Mouse (Mus musculus) adrenal gland, postnatal 36 days (tissue): Measurements from ENCODE around the gene Lhfpl5. TPM values are rescaled to one million over a fixed set of nuclear protein-coding genes. Genes with fewer than 3 reads are reported as not detected.

Experiments
- DNase-seq, 2 experiments: peaks; one replicate each; pipeline ENCODE4 v3.0.0; 2021; ENCODE audit warnings: mixed read lengths in 1 of 2
- total RNA-seq, 2 experiments: library from RNA; stranded (reverse); gene quantifications; 2 replicates each; pipeline ENCODE4 v1.2.3; 2021

Lhfpl5 gene
- total RNA-seq, 2 experiments from 2014 or later = 1.3 to 1.8 TPM

DNA sequence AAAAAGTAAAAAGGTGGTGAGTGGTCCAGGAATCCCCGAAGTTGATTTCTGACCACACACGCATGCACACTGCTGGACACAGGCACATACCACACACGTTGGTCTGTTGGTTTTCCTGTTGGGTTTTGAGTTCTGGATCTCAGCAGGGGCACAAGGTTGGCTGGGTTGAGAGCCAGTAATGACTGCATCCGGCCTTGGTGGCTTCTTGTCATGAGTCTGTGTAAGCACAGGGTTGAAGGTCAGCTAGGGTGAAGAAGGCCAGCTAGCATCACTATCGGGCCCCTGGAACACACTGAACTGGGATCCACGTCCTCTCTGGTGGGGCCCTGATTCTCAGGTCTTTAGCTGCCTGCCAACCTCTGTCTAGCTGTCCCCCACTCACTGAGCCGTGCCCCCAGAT lies 2.9 kb upstream of the Lhfpl5 start:
- DNase-seq = peak; percentile 23 to 53

DNA sequence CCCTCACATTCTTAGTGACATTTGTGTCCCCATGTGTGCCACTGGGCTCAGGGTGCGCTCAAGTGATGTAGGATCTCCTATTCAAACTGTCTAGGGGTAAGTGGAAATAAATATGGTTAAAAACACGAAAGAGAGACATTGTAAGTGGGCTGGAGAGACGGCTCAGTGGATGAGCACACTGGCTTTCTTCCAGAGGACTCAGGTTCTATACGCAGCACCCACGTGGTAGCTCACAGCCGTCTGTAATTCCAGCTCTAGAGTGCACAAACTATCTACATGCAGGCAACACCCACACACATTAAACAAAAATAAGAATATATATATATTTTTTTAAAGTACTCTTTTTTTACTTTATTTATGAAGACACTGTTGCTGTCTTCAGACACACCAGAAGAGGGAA lies 2.5 kb upstream of the Lhfpl5 start:
- no peak for DNase-seq

DNA sequence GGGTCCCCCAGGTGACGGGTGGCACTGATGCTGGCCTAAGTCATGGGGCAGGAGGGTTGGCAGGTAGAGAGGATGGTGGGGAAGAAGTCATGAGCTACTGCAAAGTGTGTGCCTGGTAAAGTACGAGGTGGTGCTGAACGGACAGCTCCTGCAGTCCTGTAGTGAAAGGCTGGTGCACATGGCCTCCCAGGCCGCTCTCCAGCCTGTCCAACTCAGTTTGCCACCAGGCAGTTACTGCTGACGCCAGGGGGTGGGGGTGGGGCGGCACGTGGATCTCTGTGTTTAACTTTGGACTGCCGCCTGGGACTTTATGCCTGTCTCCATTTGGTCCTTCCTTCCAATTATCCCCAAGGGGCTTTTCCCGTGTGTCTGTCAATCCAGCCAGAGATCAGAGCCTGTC lies 5.0 kb downstream of the Lhfpl5 start:
- peak; percentile 74 to 83 for DNase-seq

DNA sequence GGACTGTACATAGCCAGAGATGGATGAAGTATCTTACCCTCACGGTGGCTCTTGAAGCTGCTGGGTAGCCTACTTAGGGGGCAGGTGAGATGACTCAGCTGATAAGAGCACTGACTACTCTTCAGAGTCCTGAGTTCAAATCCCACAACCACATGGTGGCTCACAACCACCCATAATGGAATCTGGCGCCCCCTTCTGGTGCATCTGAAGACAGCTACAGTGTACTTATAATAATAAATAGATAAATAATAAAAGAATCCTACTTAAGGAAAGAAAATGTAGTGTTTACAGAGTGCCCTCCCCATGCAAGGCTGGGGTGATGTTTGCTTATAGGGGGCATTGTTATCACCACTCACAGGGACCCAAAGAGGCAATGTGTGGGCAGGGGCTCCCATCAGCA lies 5.6 kb downstream of the Lhfpl5 start:
- no peak for DNase-seq

DNA sequence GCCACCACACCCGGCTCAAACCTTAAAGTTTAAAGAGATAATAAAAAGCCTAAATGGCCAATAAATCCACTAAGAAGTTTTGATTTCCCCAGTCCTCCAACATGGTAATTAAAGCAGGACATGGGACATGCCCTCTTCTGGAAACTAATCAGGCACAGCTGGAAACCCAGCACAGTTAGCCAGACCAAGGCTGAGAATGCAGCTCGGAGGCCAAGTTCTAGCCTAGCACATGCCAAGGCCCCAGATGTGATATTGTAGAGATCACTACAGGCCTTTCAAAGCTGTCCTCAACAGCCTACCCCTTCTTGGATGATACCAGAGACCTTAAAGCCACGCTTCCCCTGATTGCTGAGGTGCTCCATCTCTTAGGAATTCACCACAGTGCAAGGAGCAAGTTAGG lies 11.1 kb downstream of the Lhfpl5 start:
- no peak for DNase-seq

DNA sequence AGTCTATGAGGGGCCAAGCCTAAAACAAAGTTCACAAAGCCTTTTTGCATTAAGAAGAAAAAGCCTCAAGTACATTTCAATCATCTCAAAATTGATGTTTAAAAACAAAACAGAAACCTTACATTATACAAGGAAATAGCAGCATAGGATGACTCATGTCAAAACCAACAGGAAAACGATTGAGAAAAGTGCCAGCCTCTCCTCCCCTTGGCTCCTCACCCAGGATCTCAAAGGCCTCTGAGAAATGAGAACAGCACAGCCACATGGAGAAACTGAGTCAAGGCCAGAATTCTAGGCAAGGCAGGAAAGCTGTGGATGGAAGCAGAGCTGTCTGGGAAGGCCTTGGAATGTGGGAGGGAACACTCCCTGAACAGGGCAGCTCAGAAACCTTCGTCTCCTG lies 13.2 kb downstream of the Lhfpl5 start:
- DNase-seq = no peak

DNA sequence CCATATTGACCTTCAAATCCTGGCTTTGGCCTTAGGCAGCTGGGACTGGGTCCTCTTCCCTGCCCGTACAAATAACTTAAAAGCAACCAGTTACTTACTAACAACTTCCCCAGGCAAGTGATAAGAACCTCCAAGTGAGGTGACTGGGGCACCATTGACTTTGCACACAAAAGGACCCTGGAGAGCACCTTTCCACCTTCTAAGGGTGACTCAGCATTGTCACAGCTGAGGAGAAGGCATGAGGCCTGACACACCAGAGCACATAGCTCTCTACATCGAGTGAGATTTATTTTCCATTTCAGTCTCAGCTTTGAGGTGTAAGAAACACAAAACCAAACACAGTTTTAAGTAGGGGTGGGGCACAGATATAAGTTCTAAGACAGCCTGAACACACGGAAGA lies 15.2 kb downstream of the Lhfpl5 start:
- DNase-seq = no peak

DNA sequence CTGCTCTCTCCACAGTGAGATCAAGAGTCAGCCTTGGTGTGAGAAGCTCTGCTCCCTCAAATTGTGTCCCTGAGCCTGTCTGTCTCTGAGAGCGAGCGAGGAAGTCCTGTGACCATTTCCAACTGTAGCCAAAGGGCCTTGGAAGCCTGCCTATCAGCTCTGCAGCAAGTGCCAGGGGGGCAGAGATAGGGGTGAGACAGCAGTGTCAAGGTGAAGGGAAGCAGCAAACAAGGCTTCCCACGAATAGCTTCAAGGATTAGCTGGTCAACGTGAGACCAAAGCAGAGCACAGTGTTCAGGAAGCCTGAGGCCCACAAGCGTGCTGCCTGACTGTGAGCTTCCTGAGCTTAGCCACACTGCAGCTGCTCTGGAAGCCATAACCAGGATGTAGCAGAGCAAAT lies 16.0 kb downstream of the Lhfpl5 start:
- DNase-seq = peak; percentile 47 to 61

DNA sequence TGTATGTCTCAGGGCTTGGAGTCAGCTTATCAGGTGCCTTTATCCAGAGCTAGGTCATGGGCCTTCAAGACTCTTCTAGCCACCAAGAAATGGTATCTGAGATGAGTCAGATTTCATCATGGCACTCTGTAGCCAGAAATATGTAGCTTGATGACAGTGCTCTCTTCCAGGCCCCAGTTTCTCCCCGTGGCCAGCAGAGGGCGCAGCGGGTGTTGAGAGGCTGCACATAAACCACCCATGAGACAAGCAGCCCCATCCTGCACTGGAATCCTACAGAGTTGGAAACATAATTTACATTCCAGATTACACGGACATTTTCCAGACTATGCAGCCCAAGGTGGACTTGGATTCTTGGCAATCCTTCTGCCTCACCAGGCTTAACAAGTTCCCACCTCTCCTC lies 17.6 kb downstream of the Lhfpl5 start:
- DNase-seq = peak; percentile 83 to 89

DNA sequence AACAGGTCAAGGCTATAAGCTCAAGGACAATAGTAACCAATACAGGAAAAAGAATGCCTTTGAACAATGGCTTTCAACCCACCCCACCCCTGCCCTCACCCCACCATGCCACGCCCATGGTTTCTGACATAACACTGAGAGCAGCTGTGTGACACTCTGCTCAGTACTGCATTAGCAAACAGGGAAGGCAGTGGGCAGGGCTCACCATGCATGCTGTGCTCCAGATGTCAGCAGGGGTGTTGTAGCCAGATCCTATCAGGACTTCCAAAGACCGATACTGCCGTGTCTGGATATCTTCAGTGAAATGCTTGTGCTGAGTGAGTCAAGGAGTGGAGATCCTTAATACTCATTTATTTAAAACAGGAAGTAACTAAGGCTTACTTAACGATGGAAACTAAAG lies 18.5 kb downstream of the Lhfpl5 start:
- no peak for DNase-seq

DNA sequence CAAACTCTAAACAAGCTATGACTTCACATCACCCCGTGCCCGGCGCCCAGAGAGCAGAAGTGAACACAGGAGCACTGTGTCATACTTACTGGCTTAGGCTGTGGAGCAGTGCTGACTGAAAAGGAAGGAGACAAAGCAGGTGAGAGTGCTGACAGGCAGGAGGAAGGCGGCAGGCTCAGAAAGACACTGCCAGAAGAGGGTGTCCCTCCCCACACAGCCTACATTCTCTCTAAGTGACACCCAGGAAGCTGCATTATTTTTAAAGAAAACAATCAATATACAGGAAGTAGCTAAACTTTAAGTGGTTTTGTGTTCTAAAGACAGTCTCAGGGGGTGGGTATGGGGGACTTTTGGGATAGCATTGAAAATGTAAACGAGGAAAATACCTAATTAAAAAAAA lies 25.3 kb downstream of the Lhfpl5 start:
- no peak for DNase-seq

DNA sequence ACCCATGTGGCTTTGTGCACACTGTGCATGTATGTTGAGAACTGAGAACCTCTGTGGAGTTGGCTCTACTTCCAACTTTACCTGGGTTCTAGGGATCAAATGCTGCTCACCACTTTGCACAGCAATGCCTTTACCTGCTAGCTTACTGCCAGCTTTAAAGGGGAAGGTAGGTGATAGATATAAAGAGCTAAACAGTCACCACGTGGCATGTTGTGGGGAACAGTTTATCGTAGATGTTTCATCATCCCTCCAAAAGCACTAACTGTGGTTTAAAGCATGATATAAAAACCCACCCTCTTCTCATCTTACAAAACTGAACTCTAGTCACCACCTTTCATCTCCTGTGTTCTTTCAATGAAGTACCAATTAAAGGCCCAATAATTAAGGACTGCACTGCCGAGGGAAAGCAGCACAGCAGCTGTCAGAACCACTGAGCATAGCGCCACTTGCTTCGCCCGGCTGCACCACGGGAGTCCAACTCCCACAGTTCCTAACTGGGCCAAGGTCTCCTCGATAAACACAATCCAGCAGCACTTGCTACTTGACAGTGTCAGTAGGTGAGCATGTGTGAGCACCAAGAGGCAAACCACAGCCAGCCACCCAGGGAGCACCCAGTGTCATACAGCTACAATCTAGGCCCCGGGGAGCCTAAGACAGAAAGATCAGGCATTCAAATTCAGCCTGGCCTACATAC lies 26.3 kb downstream of the Lhfpl5 start:
- peak; percentile 53 to 62 for DNase-seq

DNA sequence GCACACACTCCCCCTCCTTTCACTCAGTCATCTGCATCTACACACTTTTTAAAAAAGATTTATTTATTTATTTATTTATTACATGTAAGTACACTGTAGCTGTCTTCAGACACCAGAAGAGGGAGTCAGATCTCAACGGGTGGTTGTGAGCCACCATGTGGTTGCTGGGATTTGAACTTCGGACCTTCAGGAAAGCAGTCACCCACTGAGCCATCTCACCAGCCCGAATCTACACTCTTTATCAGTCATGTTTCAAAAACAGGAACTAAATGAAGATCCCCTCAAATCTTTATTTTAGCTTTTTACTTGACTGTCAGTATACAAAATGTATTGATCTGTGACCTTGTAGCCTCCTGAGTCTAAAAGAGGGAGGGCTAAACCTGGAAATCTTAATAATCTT lies 34.1 kb downstream of the Lhfpl5 start:
- no peak for DNase-seq

DNA sequence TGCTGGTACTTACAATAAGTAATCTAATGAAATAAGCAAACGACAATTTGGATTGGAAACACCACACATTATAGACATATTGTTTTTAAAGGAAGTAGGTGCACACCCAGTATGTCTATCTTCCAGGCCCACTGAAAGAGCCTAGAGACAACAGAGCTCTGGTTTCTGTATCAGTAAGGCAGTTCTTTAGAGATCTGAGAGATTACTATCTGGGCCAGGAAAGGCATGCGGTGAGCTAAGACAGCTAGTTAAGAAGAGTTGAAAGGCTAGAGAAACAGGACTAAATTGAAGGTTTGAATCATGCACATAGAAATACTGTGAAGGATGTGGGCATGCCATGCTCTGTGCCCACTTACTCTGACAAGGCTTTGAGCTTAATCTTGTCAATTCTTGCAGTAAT lies 37.2 kb downstream of the Lhfpl5 start:
- DNase-seq = no peak

DNA sequence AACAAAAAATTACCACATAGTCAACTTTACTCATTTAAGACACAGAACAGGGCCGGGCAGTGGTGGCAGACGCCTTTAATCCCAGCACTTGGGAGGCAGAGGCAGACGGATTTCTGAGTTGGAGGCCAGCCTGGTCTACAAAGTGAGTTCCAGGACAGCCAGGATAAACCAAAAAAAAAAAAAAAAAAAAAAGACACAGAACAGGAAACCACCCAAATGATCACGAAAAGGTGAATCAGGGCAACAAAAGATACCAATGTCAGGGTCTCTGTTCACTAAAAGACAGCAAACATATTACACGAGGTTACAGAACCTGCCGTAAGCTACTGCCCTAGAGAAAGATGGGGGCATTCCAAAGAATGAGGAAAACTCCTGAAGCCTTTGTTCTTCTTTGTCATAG lies 37.7 kb downstream of the Lhfpl5 start:
- no peak for DNase-seq

DNA sequence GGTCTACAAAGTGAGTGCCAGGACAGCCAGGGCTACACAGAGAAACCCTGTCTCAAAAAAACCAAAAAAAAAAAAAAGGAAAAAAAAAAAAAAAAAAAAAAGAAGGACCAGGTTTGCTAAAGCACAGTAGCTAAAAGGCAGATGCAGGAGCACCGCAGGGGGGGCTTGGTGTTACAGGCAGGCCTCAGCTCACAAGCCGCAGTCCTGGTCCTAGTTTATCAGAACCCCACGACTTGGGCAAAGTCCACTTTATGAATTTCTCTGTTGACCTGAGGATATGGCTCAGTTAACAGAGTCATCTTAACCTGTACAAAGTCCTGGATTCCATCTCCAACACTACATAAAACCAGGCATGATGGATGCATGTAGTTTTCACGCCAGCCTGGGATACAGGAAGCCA lies 39.9 kb downstream of the Lhfpl5 start:
- no peak for DNase-seq

DNA sequence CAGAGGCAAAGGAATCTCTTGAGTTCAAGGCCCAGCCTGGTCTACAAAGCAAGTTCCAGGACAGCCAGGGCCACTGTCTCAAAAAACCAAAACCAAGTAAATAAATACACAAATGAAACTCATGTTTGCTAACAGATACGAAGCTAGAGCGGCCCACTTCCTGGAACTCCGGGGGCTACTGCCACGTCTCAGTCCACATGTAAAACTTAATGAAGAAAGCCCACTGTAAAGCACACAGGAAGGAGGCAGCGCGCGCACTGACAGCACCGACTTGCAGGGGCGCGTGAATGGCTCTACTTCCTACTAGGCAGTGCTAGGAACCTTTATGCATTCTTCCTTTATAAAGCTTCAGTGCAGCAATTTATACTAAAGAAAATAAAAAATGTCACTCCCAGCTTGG lies 42.2 kb downstream of the Lhfpl5 start:
- DNase-seq = no peak

DNA sequence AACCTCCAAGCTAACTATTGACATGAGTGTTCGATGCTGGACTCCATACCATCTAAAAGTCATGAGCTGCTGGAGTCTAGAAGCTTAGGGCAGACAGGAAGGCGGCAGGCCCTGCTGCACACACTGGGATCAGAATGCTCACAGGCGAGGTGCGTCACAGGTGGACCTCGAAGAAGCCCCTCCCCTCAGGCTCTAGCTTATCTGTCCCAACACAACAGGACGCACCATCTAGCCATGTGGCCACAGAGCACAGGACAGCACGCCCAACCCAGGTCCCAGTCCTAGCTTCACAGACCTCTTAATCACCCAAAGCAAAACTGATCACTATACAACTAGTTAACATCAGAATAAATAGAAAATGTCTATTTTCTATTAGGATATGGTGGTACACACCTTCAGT lies 42.7 kb downstream of the Lhfpl5 start:
- DNase-seq = no peak

DNA sequence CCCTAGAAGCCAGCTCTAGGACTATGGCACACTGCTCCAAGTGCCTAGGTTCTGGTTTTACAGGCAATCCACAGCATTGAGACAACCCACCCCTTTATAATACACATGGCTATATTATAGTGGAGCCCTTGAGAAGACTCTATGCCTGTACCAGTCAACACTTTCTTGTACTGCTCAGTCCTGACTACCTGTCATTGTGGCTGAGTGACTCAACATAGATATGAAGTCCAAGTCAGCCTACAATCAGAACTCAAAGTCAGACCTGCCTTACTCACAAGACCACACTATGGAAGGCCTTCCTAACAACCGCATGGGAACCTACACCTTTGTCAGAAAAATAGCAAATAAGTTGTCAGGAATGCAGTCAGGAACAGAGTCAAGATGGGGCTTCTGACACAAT lies 43.3 kb downstream of the Lhfpl5 start:
- no peak for DNase-seq

DNA sequence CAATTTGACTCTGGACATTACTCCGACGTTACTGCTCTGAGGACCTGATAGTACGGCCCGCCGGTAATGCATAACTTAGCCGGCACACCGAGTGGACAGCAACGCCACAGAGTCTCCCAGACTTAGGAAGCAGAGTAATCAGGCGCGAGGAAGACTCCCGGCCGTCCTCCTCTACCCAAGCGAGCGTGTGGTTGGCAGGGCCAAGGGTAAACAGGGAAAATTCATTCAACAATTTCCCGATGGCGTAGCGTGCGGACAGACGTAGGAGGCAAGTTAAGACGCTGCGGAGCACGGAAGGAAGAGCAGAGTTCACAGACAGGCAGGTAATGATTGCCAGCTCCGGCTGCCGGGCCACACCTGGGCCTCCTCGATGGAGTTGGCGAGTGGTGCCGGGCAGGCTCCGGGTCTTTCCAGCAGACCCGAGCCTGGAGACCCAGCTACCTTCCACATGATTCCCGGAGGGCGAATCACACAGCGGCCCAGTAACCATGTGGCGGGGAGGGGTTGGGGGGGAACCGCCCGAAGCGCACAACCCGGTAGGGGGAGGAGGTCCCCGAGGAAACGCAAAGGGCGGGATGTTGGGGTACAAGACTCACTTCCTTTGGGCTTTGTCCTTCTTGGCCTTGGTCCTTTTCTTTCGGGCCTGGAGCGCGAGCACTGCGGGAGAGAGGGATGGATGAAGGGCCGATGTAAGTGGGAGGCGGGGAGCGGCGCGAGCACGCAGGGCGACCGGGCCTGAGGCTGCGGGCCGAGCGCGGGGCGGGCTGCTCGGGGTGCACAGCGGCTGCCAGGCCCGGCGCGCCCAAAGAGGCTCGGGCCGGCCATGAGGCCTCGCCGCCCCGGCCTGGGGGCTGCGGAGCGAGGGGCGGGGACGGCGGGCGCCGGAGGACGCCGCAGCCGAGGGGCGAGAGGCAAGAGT lies 46.2 kb downstream of the Lhfpl5 start:
- DNase-seq = peak; percentile 69 to 76

DNA sequence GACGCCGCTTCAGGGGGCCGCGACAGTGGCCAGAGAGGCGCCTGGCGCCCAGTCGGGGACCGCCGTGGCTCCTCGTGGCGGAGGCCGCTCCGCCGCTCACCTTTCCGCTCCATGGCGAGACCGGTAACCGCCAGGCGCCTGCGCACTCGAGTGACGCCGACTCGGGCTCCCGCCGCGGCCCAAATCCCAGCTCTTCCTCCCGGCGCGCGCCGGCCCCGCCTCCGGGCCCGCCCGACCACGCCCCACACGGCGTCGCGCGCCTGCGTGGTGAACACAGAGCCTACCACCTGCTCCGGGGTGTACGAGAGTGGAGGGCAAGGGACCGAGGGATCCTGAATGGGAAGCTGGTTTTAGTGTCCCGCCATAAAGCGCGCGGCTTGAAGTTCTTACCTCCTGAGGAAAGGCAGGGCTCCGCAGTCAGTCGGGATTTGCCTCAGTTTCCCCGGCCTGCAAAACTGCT lies 46.9 kb downstream of the Lhfpl5 start, which contains the start of gene Srpk1:
Gene Srpk1 (minus strand): TSS at position 410 of the 460 bp plus-strand sequence.
- peak; percentile 95 to 96 for DNase-seq

DNA sequence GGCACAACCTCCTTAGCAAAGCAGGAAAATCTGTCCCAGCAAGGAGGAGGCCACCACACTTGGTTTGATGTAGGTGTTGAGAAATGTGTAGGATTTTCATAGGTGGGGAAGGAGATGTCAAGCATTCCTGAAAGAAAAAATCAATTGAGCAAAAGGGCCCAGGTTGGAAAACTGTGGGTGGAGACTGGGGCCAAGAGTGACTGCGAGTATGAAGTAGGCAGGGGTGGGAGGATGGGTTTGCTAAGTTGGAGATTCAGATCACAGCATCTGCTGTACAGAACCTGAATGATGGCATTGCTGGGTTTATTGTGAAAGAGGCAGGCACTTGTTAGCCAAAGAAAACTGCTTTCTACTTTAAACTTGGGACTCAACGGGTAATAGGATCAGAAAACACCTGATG lies 49.4 kb downstream of the Lhfpl5 start:
- no peak for DNase-seq

DNA sequence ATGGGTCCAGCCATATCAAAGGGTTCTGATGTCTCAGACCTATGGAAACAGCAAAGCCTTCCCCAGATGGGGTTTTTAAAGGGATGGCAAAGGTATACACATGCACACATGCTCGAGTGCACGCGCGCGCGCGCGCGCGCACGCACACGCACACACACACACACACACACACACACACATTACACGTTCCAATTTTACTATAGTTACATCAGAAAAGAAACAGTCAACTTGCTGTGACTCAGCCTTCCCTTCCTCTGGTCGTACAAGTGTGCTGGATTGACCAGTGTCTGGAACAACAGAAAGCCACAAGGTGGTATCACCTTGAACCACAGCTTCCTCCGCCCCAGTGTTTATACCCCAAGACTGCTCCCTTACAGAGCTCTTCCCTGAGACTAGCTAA lies 49.9 kb downstream of the Lhfpl5 start:
- DNase-seq = no peak

DNA sequence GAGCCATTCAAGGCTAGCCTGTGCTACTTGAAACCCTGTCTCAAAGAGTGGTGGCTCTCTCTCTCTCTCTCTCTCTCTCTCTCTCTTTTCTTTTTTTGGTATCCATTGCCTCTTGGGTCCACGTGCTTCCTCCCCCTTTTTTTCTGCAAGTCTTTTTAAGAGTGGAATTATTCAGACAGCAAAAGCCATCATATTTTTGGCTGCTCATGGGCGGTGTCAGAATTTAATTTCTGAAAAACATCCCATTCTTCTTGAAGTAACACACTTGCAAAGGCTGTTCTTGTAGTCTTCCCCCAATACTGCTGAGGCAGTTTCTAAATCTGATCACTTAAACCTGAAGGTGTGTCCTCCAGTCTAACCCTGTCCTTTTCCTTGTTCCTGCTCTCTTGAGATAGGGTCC lies 51.5 kb downstream of the Lhfpl5 start:
- no peak for DNase-seq
